Mouse (Mus musculus): ENCODE measurements at regions not wholly inside any gene's neighbourhood (a gene's known extent, or its start where the extent isn't known, plus 50 kb on each side); places are given as distances from the start of the nearest gene placed in this dataset.

GRCm38 (mm10) chr17:83078601-83079360 lies 136.3 kb upstream of the Pkdcc start:
- TF ChIP-seq CTCF (IDR thresholded peaks at IDR 0.05; ENCODE audit: insufficient read depth, low read depth, low read length) (no peak), POLR2A (IDR thresholded peaks at IDR 0.05; ENCODE audit: insufficient read depth, low read depth, low read length) (no peak)

All from olfactory bulb, adult 2 months (tissue).